Mouse (Mus musculus): ENCODE data around the gene Capn12.

- no peak for TF ChIP-seq CTCF (conservative IDR thresholded peaks at IDR 0.05; ENCODE audit: insufficient read depth, insufficient read length, low read depth, low read length)
- TF ChIP-seq POLR2A (IDR thresholded peaks at IDR 0.05; ENCODE audit: low read depth, low read length) = no peak
These were observed 16.4 kb downstream of the Capn12 start for GRCm38 (mm10) chr7:28897661-28898060.
